Mouse (Mus musculus) bone marrow macrophage, adult 2 months (primary cell): ENCODE results near the gene Ppp1r12b.

ENCODE experiments used
- CTCF ChIP-seq: IDR thresholded peaks from 2 replicates; pipeline ENCODE4 v1.5.1; 2012; ENCODE audit warnings: low read depth, mild to moderate bottlenecking, low read length, moderate library complexity
- POLR2A ChIP-seq: IDR thresholded peaks from 2 replicates; pipeline ENCODE4 v1.6.1; 2012; ENCODE audit warnings: mild to moderate bottlenecking, low read depth, low read length, borderline replicate concordance

GRCm38 (mm10) chr1:134796536-134796935 is 159.2 kb downstream of the Ppp1r12b start:
- TF ChIP-seq CTCF (no peak), POLR2A (no peak)
